Mouse (Mus musculus): ENCODE data around the gene Nlrc5. TPM values are rescaled to one million over a fixed set of nuclear protein-coding genes. Genes with fewer than 3 reads are reported as not detected.

Nlrc5 gene
- polyA plus RNA-seq, 2 experiments = 0.23 to 0.28 TPM

GRCm38 (mm10) chr8:94489809-94490483 lies 55.8 kb downstream of the Nlrc5 start:
- H3K4me1 ChIP-seq (ENCODE audit: control insufficient read depth, insufficient read depth, low read length) = no peaks in the 10 kb centered on the region
- H3K27me3 ChIP-seq (ENCODE audit: control insufficient read depth, insufficient read depth, low read length) = no peaks in the 10 kb centered on the region
- H3K36me3 ChIP-seq (ENCODE audit: control insufficient read depth, insufficient read depth, low read length) = no peaks in the 10 kb centered on the region
- no peak for DNase-seq (ENCODE audit: low spot score)
- H3K27ac ChIP-seq (replicated peaks; ENCODE audit: low read depth, low read length) = no peak overlapping the region
- no peak for TF ChIP-seq POLR2A (IDR thresholded peaks at IDR 0.05; ENCODE audit: borderline replicate concordance, extremely low read depth, insufficient read depth, insufficient read length)
- 70% methylated on average over 4 of the region's 4 CpGs for WGBS
- no peak overlapping the region for H3K4me3 ChIP-seq (replicated peaks; ENCODE audit: low read length)
- H3K9ac ChIP-seq (ENCODE audit: low read depth, low read length, severe bottlenecking) = no peak overlapping the region
- no peak for ATAC-seq (ENCODE audit: low FRiP score, low read depth)
- H3K4me2 ChIP-seq (replicated peaks; ENCODE audit: low read depth, low read length, severe bottlenecking) = no peak overlapping the region
- H3K9me3 ChIP-seq (ENCODE audit: control insufficient read depth, low read length) = no peaks in the 10 kb centered on the region

GRCm38 (mm10) chr8:94492021-94492681 lies 58.0 kb downstream of the Nlrc5 start:
- H3K27ac ChIP-seq (replicated peaks; ENCODE audit: low read depth, low read length) = no peak overlapping the region
- H3K9ac ChIP-seq (ENCODE audit: low read depth, low read length, severe bottlenecking) = no peak overlapping the region
- no peaks in the 10 kb centered on the region for H3K27me3 ChIP-seq (ENCODE audit: control insufficient read depth, insufficient read depth, low read length)
- 7% methylated on average over 15 of the region's 15 CpGs for WGBS
- no peak for TF ChIP-seq POLR2A (IDR thresholded peaks at IDR 0.05; ENCODE audit: borderline replicate concordance, extremely low read depth, insufficient read depth, insufficient read length)
- H3K36me3 ChIP-seq (ENCODE audit: control insufficient read depth, insufficient read depth, low read length) = no peaks in the 10 kb centered on the region
- ATAC-seq (ENCODE audit: low FRiP score, low read depth) = peak; percentile 76
- peak; percentile 81 for DNase-seq (ENCODE audit: low spot score)
- peak overlapping the region; percentile 52 for H3K4me2 ChIP-seq (replicated peaks; ENCODE audit: low read depth, low read length, severe bottlenecking)
- no peaks in the 10 kb centered on the region for H3K4me1 ChIP-seq (ENCODE audit: control insufficient read depth, insufficient read depth, low read length)
- no peaks in the 10 kb centered on the region for H3K9me3 ChIP-seq (ENCODE audit: control insufficient read depth, low read length)
- peak overlapping the region; percentile 22; the same call in 1 of the 2 replicates for H3K4me3 ChIP-seq (replicated peaks; ENCODE audit: low read length)

- ATAC-seq (ENCODE audit: low FRiP score, low read depth) (no peak), DNase-seq (ENCODE audit: low spot score) (no peak)
- no peak overlapping the region for H3K27ac ChIP-seq (replicated peaks; ENCODE audit: low read depth, low read length)
- no peaks in the 10 kb centered on the region for H3K27me3 ChIP-seq (ENCODE audit: control insufficient read depth, insufficient read depth, low read length)
- no peaks in the 10 kb centered on the region for H3K4me1 ChIP-seq (ENCODE audit: control insufficient read depth, insufficient read depth, low read length)
- 42% methylated on average over 1 of the region's 1 CpGs for WGBS
- H3K9ac ChIP-seq (ENCODE audit: low read depth, low read length, severe bottlenecking) = no peak overlapping the region
- no peaks in the 10 kb centered on the region for H3K9me3 ChIP-seq (ENCODE audit: control insufficient read depth, low read length)
- H3K4me3 ChIP-seq (replicated peaks; ENCODE audit: low read length) = no peak overlapping the region
- no peak overlapping the region for H3K4me2 ChIP-seq (replicated peaks; ENCODE audit: low read depth, low read length, severe bottlenecking)
- no peaks in the 10 kb centered on the region for H3K36me3 ChIP-seq (ENCODE audit: control insufficient read depth, insufficient read depth, low read length)
- TF ChIP-seq POLR2A (IDR thresholded peaks at IDR 0.05; ENCODE audit: borderline replicate concordance, extremely low read depth, insufficient read depth, insufficient read length) = no peak
Measured at GRCm38 (mm10) chr8:94493240-94493639, 59.1 kb downstream of the Nlrc5 start.

DNA sequence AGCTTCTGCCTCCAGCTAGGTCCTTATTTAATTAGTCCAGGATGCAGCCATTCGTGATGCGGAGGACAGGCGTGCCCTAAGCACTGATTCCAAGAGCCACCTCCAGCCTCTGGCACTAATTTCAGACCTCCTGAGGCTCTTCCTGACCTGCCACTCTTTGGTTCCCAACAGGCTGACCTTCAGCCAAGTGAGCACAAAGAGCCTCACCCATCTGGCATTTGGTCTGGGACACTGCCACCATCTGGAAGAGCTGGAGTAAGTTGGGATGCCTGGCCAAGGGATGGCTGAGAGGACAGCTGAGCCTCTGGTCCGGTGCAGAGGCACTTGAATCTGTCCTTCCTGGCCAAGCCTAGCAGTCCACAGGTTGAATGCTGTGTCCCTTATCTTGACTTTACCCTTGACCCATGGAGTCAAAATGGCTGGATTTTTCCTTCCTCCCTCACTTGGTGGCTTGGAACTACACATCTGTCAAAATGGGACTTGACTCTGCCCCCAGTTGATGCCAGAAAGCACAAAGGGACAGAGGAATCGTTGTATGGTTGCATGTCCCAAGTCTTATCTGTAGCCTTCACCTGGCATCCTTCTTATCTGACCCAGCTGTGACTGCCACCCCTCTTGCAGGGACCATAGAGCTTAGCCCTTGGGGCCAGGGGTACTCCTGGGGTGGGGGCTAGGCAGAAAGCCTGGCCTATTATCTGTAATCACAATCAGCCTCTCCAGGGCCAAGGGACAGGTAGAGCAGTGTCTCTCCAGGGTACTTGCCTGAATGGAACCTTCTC lies 81.5 kb downstream of the Nlrc5 start:
- no peak for TF ChIP-seq POLR2A (IDR thresholded peaks at IDR 0.05; ENCODE audit: borderline replicate concordance, extremely low read depth, insufficient read depth, insufficient read length)
- H3K27me3 ChIP-seq (ENCODE audit: control insufficient read depth, insufficient read depth, low read length) = no peaks in the 10 kb centered on the region
- 65% methylated on average over 5 of the region's 5 CpGs for WGBS

GRCm38 (mm10) chr8:94516209-94516593 lies 82.0 kb downstream of the Nlrc5 start:
- H3K4me3 ChIP-seq (replicated peaks; ENCODE audit: low read length) = no peak overlapping the region
- no peaks in the 10 kb centered on the region for H3K36me3 ChIP-seq (ENCODE audit: control insufficient read depth, insufficient read depth, low read length)
- WGBS = 13% methylated on average over 1 of the region's 1 CpGs
- ATAC-seq (ENCODE audit: low FRiP score, low read depth) (no peak), DNase-seq (ENCODE audit: low spot score) (no peak)
- no peak overlapping the region for H3K27ac ChIP-seq (replicated peaks; ENCODE audit: low read depth, low read length)
- no peak for TF ChIP-seq POLR2A (IDR thresholded peaks at IDR 0.05; ENCODE audit: borderline replicate concordance, extremely low read depth, insufficient read depth, insufficient read length)
- H3K27me3 ChIP-seq (ENCODE audit: control insufficient read depth, insufficient read depth, low read length) = no peaks in the 10 kb centered on the region
- no peaks in the 10 kb centered on the region for H3K4me1 ChIP-seq (ENCODE audit: control insufficient read depth, insufficient read depth, low read length)
- no peaks in the 10 kb centered on the region for H3K9me3 ChIP-seq (ENCODE audit: control insufficient read depth, low read length)
- H3K9ac ChIP-seq (ENCODE audit: low read depth, low read length, severe bottlenecking) = no peak overlapping the region
- H3K4me2 ChIP-seq (replicated peaks; ENCODE audit: low read depth, low read length, severe bottlenecking) = no peak overlapping the region

More for the DNA sequence above, 81.5 kb downstream of the Nlrc5 start:
- ATAC-seq (ENCODE audit: low FRiP score, low read depth) (no peak), DNase-seq (ENCODE audit: low spot score) (no peak)
- no peaks in the 10 kb centered on the region for H3K4me1 ChIP-seq (ENCODE audit: control insufficient read depth, insufficient read depth, low read length)
- H3K9ac ChIP-seq (ENCODE audit: low read depth, low read length, severe bottlenecking) = no peak overlapping the region
- H3K4me2 ChIP-seq (replicated peaks; ENCODE audit: low read depth, low read length, severe bottlenecking) = no peak overlapping the region
- no peaks in the 10 kb centered on the region for H3K9me3 ChIP-seq (ENCODE audit: control insufficient read depth, low read length)
- no peak overlapping the region for H3K27ac ChIP-seq (replicated peaks; ENCODE audit: low read depth, low read length)
- no peaks in the 10 kb centered on the region for H3K36me3 ChIP-seq (ENCODE audit: control insufficient read depth, insufficient read depth, low read length)
- H3K4me3 ChIP-seq (replicated peaks; ENCODE audit: low read length) = no peak overlapping the region
